Mouse (Mus musculus): Measurements from ENCODE around the gene Prok2. TPM values are rescaled to one million over a fixed set of nuclear protein-coding genes. Genes with fewer than 3 reads are reported as not detected.

Prok2 gene
- total and polyA plus RNA-seq, 2 experiments from 2014 or later, result 0.27 to 1.3 TPM

- H3K9me3 ChIP-seq (ENCODE audit: low read length), result no peaks in the 10 kb centered on the region
- no peak overlapping the region for H3K27ac ChIP-seq (ENCODE audit: low read depth, low read length)
- no peak overlapping the region for H3K4me2 ChIP-seq (ENCODE audit: low read depth, low read length, poor library complexity, severe bottlenecking)
- ATAC-seq (ENCODE audit: low FRiP score) (no peak), DNase-seq (ENCODE audit: low spot score) (peak; percentile 9)
- H3K27me3 ChIP-seq (ENCODE audit: insufficient read depth, low read length), result no peaks in the 10 kb centered on the region
- H3K4me1 ChIP-seq (ENCODE audit: insufficient read depth, low read length), result no peaks in the 10 kb centered on the region
- H3K9ac ChIP-seq (replicated peaks; ENCODE audit: low read length, poor library complexity, severe bottlenecking), result no peak overlapping the region
- H3K36me3 ChIP-seq (ENCODE audit: insufficient read depth, low read length), result no peaks in the 10 kb centered on the region
- no peak for TF ChIP-seq CTCF (IDR thresholded peaks at IDR 0.05)
- H3K4me3 ChIP-seq (ENCODE audit: low read depth, low read length), result no peak overlapping the region
- 58% methylated on average over 6 of the region's 6 CpGs for WGBS
Observed at GRCm38 (mm10) chr6:99751308-99751707, 25.1 kb upstream of the Prok2 start.

- Histone ChIP-seq H3K36me3 (ENCODE audit: insufficient read depth, low read length) (no peaks in the 10 kb centered on the region), H3K4me1 (ENCODE audit: insufficient read depth, low read length) (no peaks in the 10 kb centered on the region), H3K27ac (ENCODE audit: low read depth, low read length) (no peak overlapping the region), H3K9ac (replicated peaks; ENCODE audit: low read length, poor library complexity, severe bottlenecking) (no peak overlapping the region), H3K9me3 (ENCODE audit: low read length) (no peaks in the 10 kb centered on the region), H3K4me2 (ENCODE audit: low read depth, low read length, poor library complexity, severe bottlenecking) (no peak overlapping the region), H3K27me3 (ENCODE audit: insufficient read depth, low read length) (no peaks in the 10 kb centered on the region), H3K4me3 (ENCODE audit: low read depth, low read length) (no peak overlapping the region)
- 84% methylated on average over 5 of the region's 5 CpGs for WGBS
- TF ChIP-seq CTCF (IDR thresholded peaks at IDR 0.05), result no peak
- ATAC-seq (ENCODE audit: low FRiP score), result no peak
- DNase-seq (ENCODE audit: low spot score), result no peak
Observed at GRCm38 (mm10) chr6:99746275-99746674, 20.1 kb upstream of the Prok2 start.

- no peak overlapping the region for H3K27ac ChIP-seq (ENCODE audit: low read depth, low read length)
- no peaks in the 10 kb centered on the region for H3K4me1 ChIP-seq (ENCODE audit: insufficient read depth, low read length)
- H3K27me3 ChIP-seq (ENCODE audit: insufficient read depth, low read length), result no peaks in the 10 kb centered on the region
- no peaks in the 10 kb centered on the region for H3K36me3 ChIP-seq (ENCODE audit: insufficient read depth, low read length)
- peak; percentile 38; the same call in 1 of the 2 replicates for ATAC-seq (ENCODE audit: low FRiP score)
- H3K4me2 ChIP-seq (ENCODE audit: low read depth, low read length, poor library complexity, severe bottlenecking), result no peak overlapping the region
- H3K4me3 ChIP-seq (ENCODE audit: low read depth, low read length), result no peak overlapping the region
- WGBS, result 71% methylated on average over 3 of the region's 3 CpGs
- H3K9me3 ChIP-seq (ENCODE audit: low read length), result no peaks in the 10 kb centered on the region
- TF ChIP-seq CTCF (IDR thresholded peaks at IDR 0.05), result no peak
- peak; percentile 72 for DNase-seq (ENCODE audit: low spot score)
- no peak overlapping the region for H3K9ac ChIP-seq (replicated peaks; ENCODE audit: low read length, poor library complexity, severe bottlenecking)
Observed at GRCm38 (mm10) chr6:99742866-99743265, 16.7 kb upstream of the Prok2 start.

GRCm38 (mm10) chr6:99734666-99735065 is 8.5 kb upstream of the Prok2 start:
- Histone ChIP-seq H3K4me3 (ENCODE audit: low read depth, low read length) (no peak overlapping the region), H3K36me3 (ENCODE audit: insufficient read depth, low read length) (no peaks in the 10 kb centered on the region), H3K9ac (replicated peaks; ENCODE audit: low read length, poor library complexity, severe bottlenecking) (no peak overlapping the region), H3K4me1 (ENCODE audit: insufficient read depth, low read length) (no peaks in the 10 kb centered on the region), H3K9me3 (ENCODE audit: low read length) (no peaks in the 10 kb centered on the region), H3K27me3 (ENCODE audit: insufficient read depth, low read length) (no peaks in the 10 kb centered on the region), H3K4me2 (ENCODE audit: low read depth, low read length, poor library complexity, severe bottlenecking) (no peak overlapping the region), H3K27ac (ENCODE audit: low read depth, low read length) (no peak overlapping the region)
- 83% methylated on average over 5 of the region's 5 CpGs for WGBS
- DNase-seq (ENCODE audit: low spot score) (no peak), ATAC-seq (ENCODE audit: low FRiP score) (no peak)
- TF ChIP-seq CTCF (IDR thresholded peaks at IDR 0.05), result no peak

- WGBS, result 51% methylated on average over 8 of the region's 8 CpGs
- Histone ChIP-seq H3K27me3 (ENCODE audit: insufficient read depth, low read length) (no peaks in the 10 kb centered on the region), H3K36me3 (ENCODE audit: insufficient read depth, low read length) (no peaks in the 10 kb centered on the region), H3K9me3 (ENCODE audit: low read length) (no peaks in the 10 kb centered on the region), H3K4me3 (ENCODE audit: low read depth, low read length) (no peak overlapping the region), H3K4me2 (ENCODE audit: low read depth, low read length, poor library complexity, severe bottlenecking) (no peak overlapping the region), H3K4me1 (ENCODE audit: insufficient read depth, low read length) (no peaks in the 10 kb centered on the region), H3K27ac (ENCODE audit: low read depth, low read length) (no peak overlapping the region), H3K9ac (replicated peaks; ENCODE audit: low read length, poor library complexity, severe bottlenecking) (no peak overlapping the region)
- no peak for DNase-seq (ENCODE audit: low spot score)
- no peak for TF ChIP-seq CTCF (IDR thresholded peaks at IDR 0.05)
- no peak for ATAC-seq (ENCODE audit: low FRiP score)
Observed at GRCm38 (mm10) chr6:99732673-99733072, 6.5 kb upstream of the Prok2 start.

GRCm38 (mm10) chr6:99731926-99732325 is 5.7 kb upstream of the Prok2 start:
- no peaks in the 10 kb centered on the region for H3K36me3 ChIP-seq (ENCODE audit: insufficient read depth, low read length)
- DNase-seq (ENCODE audit: low spot score), result no peak
- H3K4me3 ChIP-seq (ENCODE audit: low read depth, low read length), result no peak overlapping the region
- H3K27ac ChIP-seq (ENCODE audit: low read depth, low read length), result no peak overlapping the region
- WGBS, result 76% methylated on average over 4 of the region's 4 CpGs
- no peaks in the 10 kb centered on the region for H3K4me1 ChIP-seq (ENCODE audit: insufficient read depth, low read length)
- H3K27me3 ChIP-seq (ENCODE audit: insufficient read depth, low read length), result no peaks in the 10 kb centered on the region
- H3K4me2 ChIP-seq (ENCODE audit: low read depth, low read length, poor library complexity, severe bottlenecking), result no peak overlapping the region
- no peak for ATAC-seq (ENCODE audit: low FRiP score)
- no peak overlapping the region for H3K9ac ChIP-seq (replicated peaks; ENCODE audit: low read length, poor library complexity, severe bottlenecking)
- no peak for TF ChIP-seq CTCF (IDR thresholded peaks at IDR 0.05)
- H3K9me3 ChIP-seq (ENCODE audit: low read length), result no peaks in the 10 kb centered on the region
